Mouse (Mus musculus): ENCODE measurements around the gene Arr3. TPM values are rescaled to one million over a fixed set of nuclear protein-coding genes. Genes with fewer than 3 reads are reported as not detected.

Gene Arr3
- total RNA-seq (2015; ENCODE audit: low replicate concordance), result not detected in 2 replicates
- not detected in 2 replicates for total RNA-seq (2017; ENCODE audit: low replicate concordance)

- no peak for ATAC-seq (replicated peaks; ENCODE audit: low FRiP score, poor library complexity, severe bottlenecking)
Observed at GRCm38 (mm10) chrX:100605314-100605713, at the start of gene Arr3. Arr3 (plus strand) TSS chrX:100605497.

- no peak for ATAC-seq (replicated peaks; ENCODE audit: low FRiP score, poor library complexity, severe bottlenecking)
Observed at GRCm38 (mm10) chrX:100556026-100556425, 49.3 kb upstream of the Arr3 start.

- ATAC-seq (replicated peaks; ENCODE audit: low FRiP score, poor library complexity, severe bottlenecking), result no peak
Observed at GRCm38 (mm10) chrX:100565696-100566095, 39.6 kb upstream of the Arr3 start.

GRCm38 (mm10) chrX:100571951-100572350 is 33.3 kb upstream of the Arr3 start, which contains the start of gene Awat1:
Awat1 (plus strand) TSS chrX:100572251.
- ATAC-seq (replicated peaks; ENCODE audit: low FRiP score, poor library complexity, severe bottlenecking), result no peak

- no peak for ATAC-seq (replicated peaks; ENCODE audit: low FRiP score, poor library complexity, severe bottlenecking)
Observed at GRCm38 (mm10) chrX:100594791-100595190, 10.5 kb upstream of the Arr3 start, which contains the start of gene P2ry4. P2ry4 (minus strand) TSS chrX:100594869.

GRCm38 (mm10) chrX:100597439-100597838 is 7.9 kb upstream of the Arr3 start:
- no peak for ATAC-seq (replicated peaks; ENCODE audit: low FRiP score, poor library complexity, severe bottlenecking)

GRCm38 (mm10) chrX:100599755-100600154 is 5.5 kb upstream of the Arr3 start:
- no peak for ATAC-seq (replicated peaks; ENCODE audit: low FRiP score, poor library complexity, severe bottlenecking)

GRCm38 (mm10) chrX:100618488-100618887 is 13.2 kb downstream of the Arr3 start:
- ATAC-seq (replicated peaks; ENCODE audit: low FRiP score, poor library complexity, severe bottlenecking), result no peak

GRCm38 (mm10) chrX:100621366-100621765 is 16.1 kb downstream of the Arr3 start:
- no peak for ATAC-seq (replicated peaks; ENCODE audit: low FRiP score, poor library complexity, severe bottlenecking)

- 0 out of 2 replicates have a peak, but pooled peaks have one; percentile 22 for ATAC-seq (replicated peaks; ENCODE audit: low FRiP score, poor library complexity, severe bottlenecking)
Observed at GRCm38 (mm10) chrX:100624242-100624641, 18.9 kb downstream of the Arr3 start.

GRCm38 (mm10) chrX:100625146-100625545 is 19.8 kb downstream of the Arr3 start:
- ATAC-seq (replicated peaks; ENCODE audit: low FRiP score, poor library complexity, severe bottlenecking), result no peak

GRCm38 (mm10) chrX:100625546-100625801 is 20.2 kb downstream of the Arr3 start, which contains the start of gene Kif4:
Kif4 (plus strand) TSS chrX:100625737.
- ATAC-seq (replicated peaks; ENCODE audit: low FRiP score, poor library complexity, severe bottlenecking), result no peak

GRCm38 (mm10) chrX:100625802-100626793 is 20.8 kb downstream of the Arr3 start, which contains the start of gene Pdzd11:
Pdzd11 (minus strand) TSS chrX:100626568.
- peak; percentile 99 for ATAC-seq (replicated peaks; ENCODE audit: low FRiP score, poor library complexity, severe bottlenecking)

- ATAC-seq (replicated peaks; ENCODE audit: low FRiP score, poor library complexity, severe bottlenecking), result no peak
Observed at GRCm38 (mm10) chrX:100629076-100629475, 23.8 kb downstream of the Arr3 start.

GRCm38 (mm10) chrX:100638477-100638876 is 33.2 kb downstream of the Arr3 start:
- ATAC-seq (replicated peaks; ENCODE audit: low FRiP score, poor library complexity, severe bottlenecking), result no peak

- ATAC-seq (replicated peaks; ENCODE audit: low FRiP score, poor library complexity, severe bottlenecking), result no peak
Observed at GRCm38 (mm10) chrX:100652848-100653247, 47.6 kb downstream of the Arr3 start.

- no peak for ATAC-seq (replicated peaks; ENCODE audit: low FRiP score, poor library complexity, severe bottlenecking)
Observed at GRCm38 (mm10) chrX:100664825-100665224, 59.5 kb downstream of the Arr3 start.

Measured in erythroid progenitor cell, adult 5-6 weeks (primary cell).